Mouse (Mus musculus) heart, adult 2 months (tissue): ENCODE measurements around the gene Vps9d1.

Experiments used
- CTCF ChIP-seq: fragments of 200-600 bp; IDR thresholded peaks from 2 replicates; pipeline ENCODE4 v1.8.1; 2022; ENCODE audit warnings: antibody characterized with exemption, mild to moderate bottlenecking, moderate library complexity
- EP300 ChIP-seq: fragments of 200-500 bp; IDR thresholded peaks from 2 replicates; pipeline ENCODE4 v1.6.1; 2011; ENCODE audit warnings: low read depth, low read length, control low read depth; ENCODE audit not compliant: insufficient read depth
- POLR2A ChIP-seq: fragments of 200-500 bp; IDR thresholded peaks from 2 replicates; pipeline ENCODE4 v1.6.1; 2011; ENCODE audit warnings: mild to moderate bottlenecking, low read depth, low read length, control low read depth; ENCODE audit not compliant: insufficient read depth

DNA sequence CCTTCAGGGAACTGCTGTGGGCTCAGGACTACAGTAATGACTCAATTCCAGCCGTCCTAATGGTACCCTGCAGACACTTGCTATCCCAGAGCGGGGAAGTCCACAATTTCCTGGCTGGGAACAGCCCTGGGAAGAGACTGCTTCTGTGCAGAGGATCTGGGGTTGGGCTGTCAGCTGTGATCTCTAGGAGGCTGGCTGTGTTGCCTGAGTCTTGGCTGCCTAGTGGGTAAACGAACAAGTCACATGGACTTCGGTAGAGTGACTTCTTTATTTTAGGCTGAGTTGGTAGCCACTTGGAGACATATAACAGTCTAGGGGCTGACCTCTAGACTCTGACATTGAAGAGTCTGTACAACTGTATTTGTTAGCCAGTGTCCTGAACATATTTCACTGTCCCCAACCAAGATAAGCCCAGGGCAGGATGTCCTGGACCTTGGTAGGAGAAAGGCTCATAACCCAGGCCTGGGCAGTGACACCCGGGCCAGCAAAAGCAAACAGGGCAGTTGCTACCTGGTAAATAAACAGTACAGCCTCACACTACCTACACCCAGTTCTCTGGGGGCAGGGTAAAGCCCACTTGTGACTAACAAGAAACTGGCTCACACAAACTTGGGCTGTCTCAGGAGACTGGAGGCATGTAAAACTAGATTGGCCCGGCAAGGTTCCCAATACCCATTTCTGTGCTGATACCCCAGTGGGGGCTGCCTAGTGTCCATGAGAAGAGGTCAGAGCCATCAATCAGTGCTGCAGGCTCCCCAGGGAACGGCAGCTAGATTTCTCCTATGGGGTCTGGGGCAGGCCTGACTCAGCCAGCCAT lies 11.8 kb downstream of the Vps9d1 start:
- TF ChIP-seq EP300: no peak
- TF ChIP-seq POLR2A: no peak
- no peak for TF ChIP-seq CTCF
